Mouse (Mus musculus): ENCODE data around the gene Atf6.
A peak's percentile ranks its signal among the peaks of the same experiment; 100 is the strongest.

Gene Atf6

GRCm38 (mm10) chr1:170867691-170868105, at the start of gene Atf6:
Atf6 (minus strand) TSS chr1:170867771.
- DNase-seq (ENCODE audit: low read depth, low spot score), result peak; percentile 90

DNA sequence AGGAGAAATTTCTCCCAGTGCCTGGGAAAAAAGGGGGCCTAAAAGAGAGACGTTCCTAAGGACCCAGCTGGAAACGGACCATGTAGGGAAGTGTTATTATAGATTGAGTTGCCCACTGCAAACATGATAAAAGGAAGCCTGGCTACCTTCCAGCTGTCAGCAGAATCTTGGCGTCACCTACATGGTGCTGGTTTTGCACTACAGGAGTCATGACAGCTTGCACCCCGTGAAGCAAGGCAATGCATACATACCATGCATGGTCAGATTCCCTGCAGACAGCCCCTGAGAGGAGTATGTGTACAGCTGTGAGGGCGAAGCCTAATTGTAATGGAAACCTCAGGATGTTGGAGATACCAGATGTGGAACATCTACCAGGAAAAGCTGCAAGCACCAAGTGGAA, 48.1 kb upstream of the Atf6 start:
- DNase-seq (ENCODE audit: low read depth, low spot score), result no peak

DNA sequence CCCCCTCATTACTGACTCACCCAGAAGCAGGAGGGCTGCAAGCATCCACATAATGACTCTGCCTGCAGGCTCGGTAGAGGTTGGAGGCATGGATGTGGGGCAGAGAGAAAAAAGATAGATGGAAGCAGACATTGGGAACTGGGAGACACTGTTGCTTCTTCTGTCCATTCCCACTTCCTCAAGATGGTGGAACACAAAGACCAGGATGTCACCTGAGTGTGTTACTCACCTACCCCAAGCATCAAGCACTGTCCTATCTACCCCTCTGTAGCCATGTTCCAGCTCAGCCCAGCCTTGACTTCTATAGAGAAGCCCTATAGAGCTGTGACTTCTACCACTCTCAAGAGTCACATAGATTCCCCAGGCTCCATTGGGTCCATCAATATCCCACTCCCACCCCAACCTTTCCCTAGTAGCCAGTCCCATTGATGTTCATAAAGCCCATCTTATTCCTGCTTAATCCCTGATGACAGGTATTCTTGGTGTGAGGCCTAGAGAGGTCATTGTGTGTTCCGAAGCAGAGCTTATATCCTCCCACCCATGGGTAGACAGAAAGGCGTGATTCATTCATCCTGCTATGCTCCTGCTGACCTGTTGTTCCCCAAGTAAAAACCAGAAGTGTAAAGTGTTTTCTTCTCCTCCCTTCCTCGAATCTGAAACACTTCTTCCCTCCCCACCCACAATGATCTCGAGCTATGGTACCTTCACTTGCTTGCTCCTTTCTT, 45.5 kb upstream of the Atf6 start, which contains the start of gene Fcrlb:
Gene Fcrlb (minus strand): TSS at position 51 of the 725 bp plus-strand sequence.
- DNase-seq (ENCODE audit: low read depth, low spot score), result no peak

DNA sequence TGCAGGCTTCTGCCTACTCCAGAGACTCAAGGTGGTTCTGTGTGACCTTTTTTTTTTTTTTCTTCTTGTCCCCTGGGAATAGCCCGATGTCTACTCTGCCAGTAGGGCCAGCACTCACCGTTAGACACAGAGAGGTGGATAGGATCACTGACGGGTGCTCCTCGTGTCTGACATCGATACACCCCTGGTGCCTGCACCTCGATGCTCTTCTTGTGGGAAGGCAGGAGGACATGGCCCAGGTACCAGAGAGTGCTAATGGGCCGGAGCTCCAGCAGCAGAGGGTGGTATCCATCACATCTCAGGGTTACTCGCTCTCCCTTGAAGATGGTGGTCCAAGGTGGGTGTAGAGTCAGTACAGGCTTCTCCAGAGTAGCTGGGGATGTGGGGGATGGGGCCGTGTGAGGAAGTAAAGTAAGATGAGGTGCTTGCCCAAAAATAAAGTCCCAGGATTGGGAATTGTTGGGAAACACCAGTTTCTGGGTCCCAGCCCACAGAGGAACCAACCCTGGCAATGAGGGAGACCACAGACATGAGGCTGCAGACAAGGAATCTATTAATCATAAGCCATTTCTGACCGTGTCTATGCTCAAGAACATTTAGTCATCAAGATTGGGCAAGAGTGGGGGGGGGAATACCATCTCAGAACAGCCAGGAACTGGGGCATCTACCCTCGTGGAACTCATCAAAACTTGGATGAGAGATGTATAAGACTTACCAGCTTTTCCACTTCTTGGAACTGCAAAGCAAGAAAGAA, 44.5 kb upstream of the Atf6 start:
- DNase-seq (ENCODE audit: low read depth, low spot score), result no peak

DNA sequence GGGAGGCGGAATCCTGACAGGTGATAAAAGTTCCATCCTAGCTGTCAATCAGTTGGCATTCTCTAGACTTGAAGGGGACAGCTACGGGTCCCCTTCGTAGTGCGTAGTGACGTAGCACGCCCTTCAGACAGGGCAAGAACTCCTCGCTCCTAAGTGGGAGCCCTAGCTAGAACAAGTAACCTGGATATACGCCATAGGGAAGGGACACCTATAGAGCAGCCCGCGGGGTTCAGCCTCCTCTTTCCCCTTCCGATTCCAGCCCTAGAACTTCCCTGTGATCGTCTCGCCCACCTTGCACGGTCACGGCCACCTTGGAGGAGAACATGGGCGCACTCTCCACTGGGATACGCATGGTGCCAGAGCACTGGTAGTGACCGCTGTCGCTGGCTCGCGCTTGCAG, 40.8 kb upstream of the Atf6 start:
- no peak for DNase-seq (ENCODE audit: low read depth, low spot score)

GRCm38 (mm10) chr1:170907456-170908191, 40.1 kb upstream of the Atf6 start:
- no peak for DNase-seq (ENCODE audit: low read depth, low spot score)

DNA sequence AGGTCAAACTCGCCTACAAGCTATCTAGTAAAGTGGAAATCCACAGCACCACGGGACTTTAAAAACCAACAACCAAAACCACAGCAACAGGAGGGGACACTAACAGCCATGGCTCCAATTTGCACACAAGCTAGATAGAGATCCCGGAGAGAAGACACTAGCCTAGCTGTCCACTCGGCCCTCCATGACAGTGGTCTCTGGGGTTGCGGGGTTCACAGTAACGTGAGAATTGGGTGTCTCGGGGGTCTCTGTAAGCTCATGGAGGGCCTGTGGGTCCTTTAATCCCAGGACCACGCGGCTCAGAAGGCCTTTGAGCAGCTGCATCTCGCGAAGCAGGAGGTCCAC, 39.5 kb upstream of the Atf6 start:
- DNase-seq (ENCODE audit: low read depth, low spot score), result no peak

DNA sequence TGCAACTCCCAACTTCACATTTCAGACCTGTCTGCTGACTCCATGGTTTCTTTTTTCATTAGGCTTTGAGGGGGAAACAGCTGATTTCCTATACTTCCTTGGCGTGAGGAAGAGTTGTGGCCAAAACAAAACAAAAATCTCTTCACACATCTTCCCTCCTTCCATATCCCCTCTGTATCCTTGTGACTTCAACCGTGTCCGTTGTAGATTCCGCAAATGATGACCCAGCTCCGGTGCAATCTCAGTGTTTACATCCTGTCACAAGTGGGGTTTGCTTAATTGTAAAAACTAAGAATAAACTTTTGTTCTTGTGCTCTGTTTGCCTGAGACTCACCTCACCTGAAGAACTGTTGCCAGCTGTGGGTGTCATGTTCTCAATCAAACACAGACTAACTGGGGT, 35.9 kb upstream of the Atf6 start:
- no peak for DNase-seq (ENCODE audit: low read depth, low spot score)

GRCm38 (mm10) chr1:170901536-170902238, 34.1 kb upstream of the Atf6 start:
- DNase-seq (ENCODE audit: low read depth, low spot score), result peak; percentile 58

DNA sequence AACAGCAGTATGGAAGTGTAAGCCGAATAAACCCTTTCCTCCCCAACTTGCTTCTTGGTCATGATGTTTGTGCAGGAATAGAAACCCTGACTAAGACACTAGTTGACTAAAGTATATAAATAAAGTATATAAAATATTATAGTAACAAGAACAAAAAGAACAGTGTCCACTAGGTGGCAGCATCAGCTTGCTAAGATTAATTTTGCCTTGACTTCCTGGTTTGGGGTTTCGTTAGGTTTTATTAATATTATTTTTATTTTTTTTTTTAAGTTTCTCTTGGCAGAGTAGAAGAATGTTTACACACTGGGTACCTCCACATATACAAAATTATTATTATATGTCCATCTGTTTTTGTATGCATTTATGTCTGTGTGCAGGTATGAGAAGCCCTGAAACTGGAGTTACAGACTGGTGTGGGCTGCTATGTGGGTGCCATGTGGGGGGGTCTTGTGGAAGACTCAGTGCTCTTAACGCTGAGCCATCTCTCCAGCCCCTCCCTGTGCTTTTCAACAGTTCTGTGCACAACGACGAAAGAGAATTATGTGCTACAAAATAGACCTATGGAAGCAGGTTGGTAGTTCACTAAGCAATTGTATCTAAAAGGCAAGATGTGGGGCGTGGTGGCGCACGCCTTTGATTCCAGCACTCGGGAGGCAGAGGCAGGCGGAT, 33.4 kb upstream of the Atf6 start:
- DNase-seq (ENCODE audit: low read depth, low spot score), result no peak

DNA sequence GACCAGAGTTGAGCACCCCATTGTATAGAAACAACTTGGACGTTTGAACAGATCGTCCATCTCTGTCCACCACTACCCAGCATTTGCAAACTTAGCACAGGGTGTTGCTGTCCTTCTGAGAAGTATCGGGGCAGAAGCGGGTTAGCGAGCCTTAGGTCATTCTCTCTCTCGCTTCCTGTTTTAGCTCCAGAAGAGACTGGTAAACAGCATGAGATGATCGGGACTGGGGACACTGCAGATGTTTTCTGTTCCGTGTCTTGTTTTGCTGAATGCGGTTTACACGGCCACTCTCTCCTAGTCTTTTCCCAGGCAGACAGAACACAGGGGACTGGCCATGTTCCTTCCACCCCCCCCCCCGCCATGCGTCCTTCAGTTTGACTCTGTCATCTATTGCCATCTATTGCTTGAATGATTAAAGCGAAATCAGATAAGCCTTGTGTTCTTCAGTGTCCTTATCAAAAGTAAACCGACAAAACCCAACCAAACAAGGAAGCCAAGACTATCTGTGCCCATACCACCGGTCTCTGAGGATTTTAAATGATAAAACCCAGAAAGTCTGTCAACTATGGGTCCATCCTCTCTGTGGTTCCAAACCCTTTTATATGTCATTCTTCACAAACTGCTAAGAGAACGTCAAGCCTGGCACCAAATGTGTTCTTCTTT, 31.0 kb upstream of the Atf6 start:
- peak; percentile 45 for DNase-seq (ENCODE audit: low read depth, low spot score)

GRCm38 (mm10) chr1:170896651-170897281, 29.2 kb upstream of the Atf6 start:
- no peak for DNase-seq (ENCODE audit: low read depth, low spot score)

DNA sequence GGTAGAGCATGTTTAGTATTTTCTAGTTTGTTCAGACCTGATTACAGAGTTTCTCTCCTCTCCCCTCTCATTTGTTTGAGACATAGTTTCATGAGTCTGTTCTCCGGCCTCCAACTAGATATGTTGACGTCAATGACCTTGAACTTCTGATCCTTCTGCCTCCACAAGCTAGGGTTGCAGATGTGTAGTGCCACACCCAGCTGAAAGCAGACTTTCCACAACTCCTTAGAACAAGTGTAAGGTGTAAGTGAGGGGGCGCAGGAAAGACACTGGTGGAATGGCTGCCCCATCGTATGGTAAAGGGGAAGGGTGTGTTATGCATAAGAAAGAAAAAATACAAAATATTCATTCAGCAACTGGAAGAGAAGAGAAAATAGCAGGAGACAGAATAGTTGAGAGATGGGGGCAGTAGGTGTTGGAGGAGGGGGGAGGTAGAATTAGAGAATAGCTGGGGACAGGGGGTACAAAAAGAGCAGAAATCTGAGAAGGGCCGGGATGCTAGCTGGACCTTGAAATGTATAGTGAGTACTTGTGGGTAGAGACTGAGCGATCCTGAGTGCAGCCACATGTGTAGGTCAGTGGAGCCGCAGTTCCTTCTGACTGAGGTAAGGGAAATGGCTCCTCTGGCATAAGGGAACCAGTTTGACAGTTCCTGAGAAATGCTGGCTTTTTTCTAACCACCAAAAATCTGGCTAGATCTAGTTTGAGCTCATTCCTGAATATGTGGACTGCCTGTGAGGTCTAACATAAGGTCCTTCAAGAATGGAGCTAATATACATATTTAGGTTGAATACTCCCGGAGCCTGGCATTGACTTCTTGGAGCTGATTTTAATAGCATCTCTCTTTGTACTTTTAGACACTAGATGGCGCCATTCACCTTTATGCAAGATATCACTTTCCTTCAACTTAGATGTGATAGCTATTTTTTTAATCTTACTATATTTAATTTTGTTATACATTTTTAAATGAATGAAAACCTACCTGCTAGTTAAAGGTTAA, 27.3 kb upstream of the Atf6 start:
- no peak for DNase-seq (ENCODE audit: low read depth, low spot score)

GRCm38 (mm10) chr1:170892279-170892678, 24.7 kb upstream of the Atf6 start:
- no peak for DNase-seq (ENCODE audit: low read depth, low spot score)

DNA sequence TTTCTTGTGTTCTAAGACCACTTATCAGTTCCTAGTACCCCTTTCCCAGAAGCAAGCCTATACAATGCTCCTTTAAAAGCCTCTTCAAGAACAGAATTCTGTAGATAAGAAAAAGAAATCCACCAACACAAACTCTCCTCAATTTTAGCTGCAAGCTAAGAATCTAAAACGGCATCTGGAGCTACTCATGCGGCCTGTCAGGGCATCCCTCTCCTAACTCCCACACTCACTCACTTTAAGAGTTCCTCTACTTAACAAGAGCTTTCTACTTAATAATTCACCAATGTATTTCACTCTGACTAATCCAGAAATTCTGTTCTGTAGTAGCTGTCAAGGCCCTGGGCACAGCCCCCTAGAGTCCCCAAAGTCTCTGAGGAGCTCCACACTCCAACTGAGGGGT, 24.1 kb upstream of the Atf6 start:
- DNase-seq (ENCODE audit: low read depth, low spot score), result no peak

- no peak for DNase-seq (ENCODE audit: low read depth, low spot score)
Observed at GRCm38 (mm10) chr1:170889310-170889709, 21.7 kb upstream of the Atf6 start.

GRCm38 (mm10) chr1:170886044-170886458, 18.5 kb upstream of the Atf6 start:
- no peak for DNase-seq (ENCODE audit: low read depth, low spot score)

GRCm38 (mm10) chr1:170884978-170885561, 17.5 kb upstream of the Atf6 start, which contains the start of the genes Gm26620 and Dusp12:
Gm26620 (plus strand) TSS chr1:170885065.
Dusp12 (minus strand) TSS chr1:170885540.
- peak; percentile 68 for DNase-seq (ENCODE audit: low read depth, low spot score)
